11 mouse cellular contexts compared by ENCODE assay signal in genomic region chr4:59244791-59245555, GRCm38 (mm10). TPM values are rescaled to one million over a fixed set of nuclear protein-coding genes. Genes with fewer than 3 reads are reported as not detected.
DNase-seq lines count a peak whose midpoint lies in the region; ATAC-seq and TF ChIP-seq lines count a peak whose summit lies in the region.
"Had no signal": no experiment of that assay in that cellular context is flagged by ENCODE, and none has a peak within 500 bp of the region (broad histone marks: within the 10 kb centered on the region; RNA-seq: fewer than 3 reads in every experiment).

No protein-coding gene starts in this region.

- intact Hi-C loops in left cerebral cortex, postnatal 4 days (cut with DNase I), result no loop called here

- 62% methylated on average over 7 of the region's 7 CpGs for WGBS in kidney, adult 2 months
- 73% methylated on average over 7 of the region's 7 CpGs for WGBS in kidney, embryonic 16.5 days
- 59% methylated on average over 7 of the region's 7 CpGs for WGBS in stomach, embryonic 14.5 days

- no peaks in the 10 kb centered on the region for H3K36me3 ChIP-seq in kidney, adult 2 months (ENCODE audit: control insufficient read depth, insufficient read depth, low read length)
- H3K36me3 ChIP-seq in kidney, embryonic 16.5 days (ENCODE audit: insufficient read depth, low read length), result no peaks in the 10 kb centered on the region
- H3K36me3 ChIP-seq in stomach, embryonic 14.5 days (ENCODE audit: control insufficient read depth, insufficient read depth, low read length), result no peaks in the 10 kb centered on the region
- H3K36me3 ChIP-seq: forebrain, embryonic 15.5 days had no signal

- no peak for ATAC-seq in kidney, embryonic 16.5 days (ENCODE audit: low FRiP score, low TSS enrichment)
- ATAC-seq in stomach, embryonic 14.5 days (ENCODE audit: insufficient number of reproducible peaks, insufficient read depth, low FRiP score, low read depth), result peak; percentile 59; the same call in 1 of the 2 replicates
- ATAC-seq: activated CD4-positive, CD25-positive, alpha-beta regulatory T cell, adult 4 months; forebrain, embryonic 15.5 days had no signal

- DNase-seq in kidney, adult 2 months, result peak; percentile 83
- peak; percentile 71 for DNase-seq in c-Kit-positive CD71-positive TER-119-positive erythroid progenitor cells, embryonic 14.5 days (ENCODE audit: low spot score)
- DNase-seq in liver, result peak; percentile 75
- DNase-seq in left cerebral cortex, postnatal 4 days, result no peak
- DNase-seq in thymus, postnatal 36 days, result no peak
- DNase-seq: layer of hippocampus, postnatal 36 days; retina, postnatal 1 day had no signal

- H3K9ac ChIP-seq in kidney, embryonic 16.5 days (replicated peaks; ENCODE audit: low read length), result no peak overlapping the region
- H3K9ac ChIP-seq in stomach, embryonic 14.5 days (replicated peaks; ENCODE audit: low read depth, low read length), result no peak overlapping the region
- H3K9ac ChIP-seq: forebrain, embryonic 15.5 days had no signal

- no peaks in the 10 kb centered on the region for H3K27me3 ChIP-seq in kidney, adult 2 months (replicated peaks; ENCODE audit: control insufficient read depth, insufficient read depth, low read length)
- H3K27me3 ChIP-seq in kidney, embryonic 16.5 days (ENCODE audit: insufficient read depth, low read length), result no peaks in the 10 kb centered on the region
- no peaks in the 10 kb centered on the region for H3K27me3 ChIP-seq in stomach, embryonic 14.5 days (ENCODE audit: control insufficient read depth, insufficient read depth, low read length)
- H3K27me3 ChIP-seq: forebrain, embryonic 15.5 days had no signal

- H3K4me1 ChIP-seq in kidney, adult 2 months (ENCODE audit: control insufficient read depth, insufficient read depth, low read length), result peaks cover 3% of the 10 kb centered on the region; the same call in 1 of the 2 replicates
- no peaks in the 10 kb centered on the region for H3K4me1 ChIP-seq in kidney, embryonic 16.5 days (ENCODE audit: insufficient read depth, low read length)
- H3K4me1 ChIP-seq in stomach, embryonic 14.5 days (ENCODE audit: control insufficient read depth, insufficient read depth, low read length), result 0 out of 2 replicates have a peak, but pooled peaks cover 3% of the 10 kb centered on the region
- H3K4me1 ChIP-seq: forebrain, embryonic 15.5 days had no signal

- no peaks in the 10 kb centered on the region for H3K9me3 ChIP-seq in kidney, embryonic 16.5 days (ENCODE audit: low read length)
- H3K9me3 ChIP-seq in stomach, embryonic 14.5 days (ENCODE audit: control insufficient read depth, low read depth, low read length), result no peaks in the 10 kb centered on the region
- H3K9me3 ChIP-seq: forebrain, embryonic 15.5 days had no signal

- peak; percentile 18; the same call in 1 of the 2 replicates for TF ChIP-seq CTCF in kidney, adult 2 months (conservative IDR thresholded peaks at IDR 0.05; ENCODE audit: insufficient read depth, insufficient read length, low read depth, low read length)

- H3K27ac ChIP-seq in kidney, adult 2 months (ENCODE audit: insufficient read depth, low read depth, low read length), result peak overlapping the region; percentile 43; the same call in 1 of the 2 replicates
- no peak overlapping the region for H3K27ac ChIP-seq in kidney, embryonic 16.5 days (ENCODE audit: low read length)
- no peak overlapping the region for H3K27ac ChIP-seq in stomach, embryonic 14.5 days (ENCODE audit: low read length)
- H3K27ac ChIP-seq: forebrain, embryonic 15.5 days had no signal

- no peak overlapping the region for H3K4me3 ChIP-seq in kidney, adult 2 months (ENCODE audit: insufficient read depth, low read depth, low read length)
- no peak overlapping the region for H3K4me3 ChIP-seq in kidney, embryonic 16.5 days (ENCODE audit: low read length)
- H3K4me3 ChIP-seq in stomach, embryonic 14.5 days (ENCODE audit: low read depth, low read length), result no peak overlapping the region
- H3K4me3 ChIP-seq: forebrain, embryonic 15.5 days had no signal

- no peak for TF ChIP-seq POLR2A in kidney, adult 2 months (IDR thresholded peaks at IDR 0.05; ENCODE audit: low read depth, low read length)

- no peak overlapping the region for H3K4me2 ChIP-seq in kidney, embryonic 16.5 days (replicated peaks; ENCODE audit: low read depth, low read length)
- no peak overlapping the region for H3K4me2 ChIP-seq in stomach, embryonic 14.5 days (replicated peaks; ENCODE audit: low read depth, low read length)
- H3K4me2 ChIP-seq: forebrain, embryonic 15.5 days had no signal

RNA-seq across cellular contexts. Expression of gene Ugcg, which starts 55.9 kb away (rescaled TPM):
- polyA plus RNA-seq in kidney, adult 2 months (2012; rRNA removed), result 7.4 and 11.6 TPM in 2 replicates
- 6.6 and 6.7 TPM in 2 replicates for polyA plus RNA-seq in kidney, embryonic 16.5 days (2015; fragmentation: Nextera tagmentation; extraction: Ambion mirVana)
- 15.0 and 15.8 TPM in 2 replicates for polyA plus RNA-seq in stomach, embryonic 14.5 days (2014; fragmentation: Nextera tagmentation; extraction: Ambion mirVana)
- 100 to 1,000 TPM; 101 to 104 TPM for total RNA-seq in left cerebral cortex, postnatal 4 days (2021)

Comparison
In these comparisons a context has a peak if more than half of its experiments do, and no peak if none do; other contexts are left out.
1. DNase-seq: peak in kidney, adult 2 months (single experiment), c-Kit-positive CD71-positive TER-119-positive erythroid progenitor cells, embryonic 14.5 days (single experiment) and liver (single experiment); none in left cerebral cortex, postnatal 4 days (single experiment) and thymus, postnatal 36 days (0 of 2).